Mouse (Mus musculus) bone marrow macrophage, adult 2 months (primary cell): ENCODE measurements around the gene Rhox11.

ENCODE experiments used
- CTCF ChIP-seq: IDR thresholded peaks from 2 replicates; pipeline ENCODE4 v1.5.1; 2012; ENCODE audit warnings: low read depth, mild to moderate bottlenecking, low read length, moderate library complexity
- POLR2A ChIP-seq: IDR thresholded peaks from 2 replicates; pipeline ENCODE4 v1.6.1; 2012; ENCODE audit warnings: mild to moderate bottlenecking, low read depth, low read length, borderline replicate concordance

- TF ChIP-seq POLR2A (no peak), CTCF (no peak)
These were observed 18.8 kb downstream of the Rhox11 start, which contains the start of gene Rhox10 for GRCm38 (mm10) chrX:38066175-38066574.
